Comparison of ENCODE assay signal across 19 mouse cellular contexts in the genomic region with DNA sequence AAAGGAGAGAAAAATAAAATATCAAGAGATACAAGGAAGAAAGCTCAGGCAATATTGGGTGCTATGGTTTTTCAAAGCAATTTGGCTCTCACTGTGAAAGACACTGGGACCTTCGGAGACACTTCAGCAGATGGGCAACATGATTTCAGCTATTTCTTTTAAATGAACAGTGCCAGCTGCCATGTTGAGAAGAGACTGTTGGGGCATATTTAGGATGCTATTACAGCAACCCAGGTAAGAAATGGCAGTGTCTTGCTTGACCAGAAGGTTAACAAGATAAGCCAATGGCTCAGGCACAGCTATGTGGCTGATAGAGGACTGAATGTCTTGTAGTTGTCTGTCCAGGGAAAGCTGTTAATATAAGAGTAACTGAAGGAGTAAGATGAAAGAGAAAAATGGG.
A peak's percentile ranks its signal among the peaks of the same experiment; 100 is the strongest.
DNase-seq lines count a peak whose midpoint lies in the region; TF ChIP-seq lines count a peak whose summit lies in the region.
"Had no signal": no experiment of that assay in that cellular context is flagged by ENCODE, and none has a peak within 500 bp of the region (broad histone marks: within the 10 kb centered on the region; RNA-seq: fewer than 3 reads in every experiment).

No protein-coding gene starts in this region.

- no peak for TF ChIP-seq CTCF in left cerebral cortex, adult 2 months (IDR thresholded peaks at IDR 0.05)

- DNase-seq in left cerebral cortex, postnatal 4 days: peak; percentile 8
- no peak for DNase-seq in left cerebral cortex, postnatal 25 days (ENCODE audit: low spot score in 2 of 2)
- peak; percentile 46 for DNase-seq in cerebellum, adult 11-12 months
- peak; percentile 62 for DNase-seq in cerebellum, adult 9-11 months
- no peak for DNase-seq in MN1 (ENCODE audit: low spot score)
- DNase-seq in gastrocnemius, postnatal 36 days: no peak
- no peak for DNase-seq in left cerebral cortex, adult 2 months (ENCODE audit: extremely low spot score in 1 of 2, low spot score in 2 of 2)
- DNase-seq: adrenal gland, postnatal 10 days; gastrocnemius, postnatal 10 days; heart, adult 11 months; kidney, postnatal 25 days; liver, embryonic 13.5 days; lung, adult 2 months; right cerebral cortex, postnatal 25 days; thymus, postnatal 36 days had no signal

- intact Hi-C loops in left cerebral cortex, postnatal 4 days (cut with DNase I): no loop called here
- intact Hi-C loops in left cerebral cortex, postnatal 25 days (cut with DNase I): no loop called here
- intact Hi-C loops in gastrocnemius, postnatal 36 days (cut with DNase I): no loop called here
- intact Hi-C loops in left cerebral cortex, adult 2 months (cut with DNase I): no loop called here

- H3K4me3 ChIP-seq in left cerebral cortex, adult 2 months: no peak overlapping the region
- H3K4me3 ChIP-seq: embryonic facial prominence, embryonic 15.5 days; hindbrain, embryonic 10.5 days; layer of hippocampus, adult 2 months; liver, embryonic 13.5 days; midbrain, embryonic 13.5 days had no signal

- no peak overlapping the region for H3K27ac ChIP-seq in left cerebral cortex, adult 2 months
- H3K27ac ChIP-seq: embryonic facial prominence, embryonic 15.5 days; hindbrain, embryonic 10.5 days; layer of hippocampus, adult 2 months; liver, embryonic 13.5 days; midbrain, embryonic 13.5 days had no signal

Comparison
In these comparisons a context has a peak if more than half of its experiments do, and no peak if none do; other contexts are left out.
1. DNase-seq: peak in left cerebral cortex, postnatal 4 days (single experiment), cerebellum, adult 11-12 months (single experiment) and cerebellum, adult 9-11 months (single experiment); none in left cerebral cortex, postnatal 25 days (0 of 2), MN1 (single experiment), gastrocnemius, postnatal 36 days (0 of 2) and left cerebral cortex, adult 2 months (0 of 2).